Mouse (Mus musculus) activated CD4-positive, CD25-positive, alpha-beta regulatory T cell (primary cell): ENCODE results near the gene Sobp. TPM values are rescaled to one million over a fixed set of nuclear protein-coding genes. Genes with fewer than 3 reads are reported as not detected.

Source experiments
- polyA plus RNA-seq, 2 experiments: library from polyadenylated mRNA; unstranded; fragments of 100-300 nt; shearing (Covaris generic); gene quantifications; one replicate each; pipeline ENCODE4 v1.2.1; 2017

Gene Sobp
- under 1 TPM in 1 of 2 experiments, not detected in 1; 0.11 TPM for polyA plus RNA-seq

DNA sequence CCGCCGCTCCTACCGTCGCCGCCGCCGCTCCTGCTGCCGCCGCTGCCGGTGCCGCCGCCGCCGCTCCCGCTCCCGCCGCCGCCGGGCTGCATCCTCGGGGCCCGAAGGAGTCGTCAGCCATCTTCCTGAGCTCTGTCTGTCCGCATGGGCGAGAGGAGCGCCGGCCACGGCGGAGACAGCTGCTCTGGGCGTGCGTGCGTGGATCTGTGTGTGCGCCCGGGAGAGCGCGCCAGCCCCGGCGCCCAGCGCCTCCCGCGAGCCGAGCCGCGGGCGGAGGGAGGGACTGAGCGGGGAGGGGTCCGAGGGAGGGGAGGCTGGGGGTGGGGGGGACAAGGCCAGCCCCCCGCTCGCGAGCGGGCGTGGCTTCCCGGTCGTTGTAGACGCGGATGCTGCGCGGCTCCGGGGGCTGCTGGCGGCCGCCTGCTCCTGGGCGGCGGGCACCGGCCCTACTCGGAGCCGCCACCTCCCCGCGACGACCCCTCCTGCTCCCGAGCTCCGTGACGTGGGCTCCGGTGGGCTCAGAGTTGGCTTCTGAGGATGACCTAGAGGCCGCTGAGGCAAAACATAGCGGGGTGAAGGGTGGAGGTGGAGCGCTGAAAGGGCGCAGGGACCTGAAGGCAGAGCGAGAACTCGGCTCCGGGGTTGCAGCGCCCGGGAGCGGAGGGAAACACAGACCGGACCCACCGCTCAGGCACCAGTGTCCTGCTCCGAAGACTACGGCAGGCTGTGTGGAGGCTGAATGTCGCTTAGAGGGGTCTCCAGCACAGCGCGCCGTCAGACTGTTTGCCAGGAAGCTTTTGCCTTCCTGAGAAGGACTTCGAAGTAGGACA lies at the start of gene Sobp, which contains the start of gene 9030612E09Rik:
Sobp (minus strand) TSS at position 205 of the 830 bp plus-strand sequence.
9030612E09Rik (plus strand) TSS at position 379 of the 830 bp plus-strand sequence.

DNA sequence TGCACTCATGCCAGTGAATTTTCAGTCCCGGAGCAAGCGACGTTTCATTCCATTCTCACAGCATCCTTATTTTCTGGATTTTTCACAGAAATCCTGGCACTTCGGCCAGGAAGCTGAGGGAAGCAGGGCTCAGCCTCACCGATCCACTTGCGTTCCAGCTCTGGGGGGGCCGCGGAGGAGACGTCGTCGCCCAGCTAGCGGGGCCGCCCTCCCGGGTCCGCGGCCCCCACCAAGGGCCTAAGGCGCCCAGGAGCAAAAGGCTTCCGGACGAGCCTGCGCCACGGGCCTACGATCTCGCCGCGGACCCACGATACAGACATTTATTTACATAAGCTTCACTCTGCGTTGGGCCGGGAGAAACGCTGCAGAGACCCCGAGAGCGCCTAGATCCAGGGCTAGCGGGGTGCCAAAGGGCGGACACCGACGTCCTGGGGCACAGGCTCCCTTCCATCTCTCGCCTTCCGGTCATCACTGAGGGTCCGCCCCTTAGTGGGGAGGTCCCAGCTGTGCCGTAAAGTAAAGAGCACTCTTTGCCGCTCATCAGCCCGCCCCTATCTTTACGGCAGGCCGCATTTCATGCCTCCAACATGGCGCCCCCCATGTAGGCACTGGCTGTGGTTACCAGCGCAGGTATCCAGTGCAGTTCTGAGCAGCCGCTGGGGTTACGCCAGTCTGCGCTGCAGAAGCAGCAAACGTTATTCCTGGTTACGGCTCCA lies 46.7 kb upstream of the Sobp start, which contains the start of gene Pdss2:
Pdss2 (plus strand) TSS at position 577 of the 716 bp plus-strand sequence.

Other genes with a start within 250 kb of the Sobp start
- gene 9030612E09Rik, start 174 bp upstream of the Sobp start, polyA plus RNA-seq: under 1 TPM in 1 of 2 experiments, not detected in 1; 0.15 TPM
- 1 to 10 TPM; 5.1 to 5.5 TPM for gene Pdss2, start 47.0 kb upstream of the Sobp start, polyA plus RNA-seq